Mouse (Mus musculus) stomach, embryonic 16.5 days (tissue): Measurements from ENCODE around the gene Grip1. TPM values are rescaled to one million over a fixed set of nuclear protein-coding genes. Genes with fewer than 3 reads are reported as not detected.

ENCODE experiments used
- ATAC-seq: fragments of 200-750 bp; cut with Nextera tagmentation; 2 replicates; pipeline ENCODE4 v1.8.0; 2017; ENCODE audit warnings: moderate number of reproducible peaks, moderate TSS enrichment; ENCODE audit not compliant: insufficient read depth, low FRiP score
- H3K27ac ChIP-seq: fragments of 300-500 bp; sonication (generic); 2 replicates; pipeline ENCODE4 v1.5.1; 2014; ENCODE audit warnings: low read length
- H3K27me3 ChIP-seq: fragments of 300-500 bp; sonication (generic); 2 replicates; pipeline ENCODE4 v1.6.1; 2014; ENCODE audit warnings: low read length, control low read depth, mixed read lengths; ENCODE audit not compliant: control insufficient read depth, insufficient read depth
- H3K36me3 ChIP-seq: fragments of 300-500 bp; sonication (generic); 2 replicates; pipeline ENCODE4 v1.6.1; 2014; ENCODE audit warnings: low read length; ENCODE audit not compliant: control insufficient read depth, insufficient read depth
- H3K4me1 ChIP-seq: fragments of 300-500 bp; sonication (generic); 2 replicates; pipeline ENCODE4 v1.6.1; 2014; ENCODE audit warnings: low read length, control low read depth, mixed read lengths; ENCODE audit not compliant: control insufficient read depth, insufficient read depth
- H3K4me2 ChIP-seq: fragments of 300-500 bp; sonication (generic); 2 replicates; pipeline ENCODE4 v1.6.1; 2014; ENCODE audit warnings: low read depth, low read length, mixed read lengths
- H3K4me3 ChIP-seq: fragments of 300-500 bp; sonication (generic); replicated peaks from 2 replicates; pipeline ENCODE4 v1.5.1; 2014; ENCODE audit warnings: mild to moderate bottlenecking, low read length
- H3K9ac ChIP-seq: fragments of 300-500 bp; sonication (generic); 2 replicates; pipeline ENCODE4 v1.6.1; 2014; ENCODE audit warnings: low read length
- H3K9me3 ChIP-seq: fragments of 300-500 bp; sonication (generic); replicated peaks from 2 replicates; pipeline ENCODE4 v1.6.1; 2016; ENCODE audit warnings: low read length, control low read depth; ENCODE audit not compliant: control insufficient read depth
- WGBS: fragments of 180-500 bp; shearing (Covaris S2); extraction: QIAGEN DNeasy Blood & Tissue Kit; methylation state at CpG from one replicate; pipeline ENCODE4 v1.1.7; 2014; 5-methylcytosine and 5-hydroxymethylcytosine counted together
- polyA plus RNA-seq: library from polyadenylated mRNA; unstranded; fragments of >200 nt; fragmentation: Nextera tagmentation; extraction: Ambion mirVana; gene quantifications from 2 replicates; pipeline ENCODE4 v1.2.1, GENCODE M21; 2015

Gene Grip1
- polyA plus RNA-seq, 1 experiment from 2014 or later: 1.8 TPM

- no peak for ATAC-seq
- Histone ChIP-seq H3K4me3 (no peak overlapping the region), H3K4me2 (no peak overlapping the region), H3K27me3 (no peaks in the 10 kb centered on the region), H3K36me3 (no peaks in the 10 kb centered on the region), H3K4me1 (no peaks in the 10 kb centered on the region), H3K9me3 (no peaks in the 10 kb centered on the region), H3K9ac (no peak overlapping the region), H3K27ac (no peak overlapping the region)
- 66% methylated on average over 9 of the region's 9 CpGs for WGBS
Observed at GRCm38 (mm10) chr10:119475166-119475565, 21.5 kb downstream of the Grip1 start.

DNA sequence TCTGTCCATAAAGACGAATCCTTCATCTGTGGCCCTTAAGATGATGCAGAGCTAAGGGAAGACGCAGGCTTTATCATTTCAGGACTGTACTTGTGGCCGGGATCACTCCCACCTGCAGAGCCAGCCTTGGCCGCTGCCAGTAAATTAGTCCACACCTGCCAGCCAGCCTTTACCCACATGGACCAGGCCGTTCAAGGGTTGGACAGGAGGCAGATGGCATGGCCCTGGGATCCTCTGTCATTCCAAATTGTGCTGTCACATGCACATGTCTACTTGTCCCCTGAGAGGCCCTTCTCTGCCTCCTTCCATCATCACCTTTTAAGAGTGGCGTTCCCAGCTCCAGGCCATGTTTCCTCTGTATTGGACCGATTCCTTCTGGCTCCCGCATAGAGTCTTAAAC is 24.0 kb downstream of the Grip1 start:
- Histone ChIP-seq H3K4me3 (no peak overlapping the region), H3K4me1 (no peaks in the 10 kb centered on the region), H3K9ac (no peak overlapping the region), H3K36me3 (no peaks in the 10 kb centered on the region), H3K9me3 (no peaks in the 10 kb centered on the region), H3K27ac (no peak overlapping the region), H3K27me3 (no peaks in the 10 kb centered on the region), H3K4me2 (no peak overlapping the region)
- ATAC-seq: no peak
- WGBS: 93% methylated on average over 8 of the region's 8 CpGs

- no peak for ATAC-seq
- Histone ChIP-seq H3K4me3 (no peak overlapping the region), H3K4me2 (no peak overlapping the region), H3K27ac (no peak overlapping the region), H3K9me3 (no peaks in the 10 kb centered on the region), H3K9ac (no peak overlapping the region), H3K4me1 (no peaks in the 10 kb centered on the region), H3K27me3 (no peaks in the 10 kb centered on the region), H3K36me3 (no peaks in the 10 kb centered on the region)
- 74% methylated on average over 17 of the region's 17 CpGs for WGBS
Observed at GRCm38 (mm10) chr10:119483068-119483705, 29.6 kb downstream of the Grip1 start.

GRCm38 (mm10) chr10:119483766-119484165 is 30.1 kb downstream of the Grip1 start:
- no peak overlapping the region for H3K4me3 ChIP-seq
- H3K4me1 ChIP-seq: no peaks in the 10 kb centered on the region
- H3K27me3 ChIP-seq: no peaks in the 10 kb centered on the region
- 42% methylated on average over 6 of the region's 6 CpGs for WGBS
- no peaks in the 10 kb centered on the region for H3K9me3 ChIP-seq
- ATAC-seq: no peak
- H3K36me3 ChIP-seq: no peaks in the 10 kb centered on the region
- no peak overlapping the region for H3K4me2 ChIP-seq
- no peak overlapping the region for H3K9ac ChIP-seq
- H3K27ac ChIP-seq: no peak overlapping the region

- no peaks in the 10 kb centered on the region for H3K4me1 ChIP-seq
- no peak overlapping the region for H3K4me3 ChIP-seq
- WGBS: 62% methylated on average over 7 of the region's 7 CpGs
Observed at GRCm38 (mm10) chr10:119486936-119487335, 33.3 kb downstream of the Grip1 start.

GRCm38 (mm10) chr10:119490831-119491230 is 37.2 kb downstream of the Grip1 start:
- WGBS: 95% methylated on average over 18 of the region's 18 CpGs
- H3K9ac ChIP-seq: no peak overlapping the region
- no peak for ATAC-seq
- no peak overlapping the region for H3K4me3 ChIP-seq
- no peaks in the 10 kb centered on the region for H3K9me3 ChIP-seq
- H3K36me3 ChIP-seq: no peaks in the 10 kb centered on the region
- H3K27me3 ChIP-seq: no peaks in the 10 kb centered on the region
- no peak overlapping the region for H3K4me2 ChIP-seq
- H3K27ac ChIP-seq: no peak overlapping the region
- H3K4me1 ChIP-seq: no peaks in the 10 kb centered on the region

More at GRCm38 (mm10) chr10:119486936-119487335, 33.3 kb downstream of the Grip1 start:
- no peak for ATAC-seq
- no peaks in the 10 kb centered on the region for H3K27me3 ChIP-seq
- no peak overlapping the region for H3K9ac ChIP-seq
- no peak overlapping the region for H3K4me2 ChIP-seq
- no peaks in the 10 kb centered on the region for H3K36me3 ChIP-seq
- no peaks in the 10 kb centered on the region for H3K9me3 ChIP-seq
- H3K27ac ChIP-seq: no peak overlapping the region

DNA sequence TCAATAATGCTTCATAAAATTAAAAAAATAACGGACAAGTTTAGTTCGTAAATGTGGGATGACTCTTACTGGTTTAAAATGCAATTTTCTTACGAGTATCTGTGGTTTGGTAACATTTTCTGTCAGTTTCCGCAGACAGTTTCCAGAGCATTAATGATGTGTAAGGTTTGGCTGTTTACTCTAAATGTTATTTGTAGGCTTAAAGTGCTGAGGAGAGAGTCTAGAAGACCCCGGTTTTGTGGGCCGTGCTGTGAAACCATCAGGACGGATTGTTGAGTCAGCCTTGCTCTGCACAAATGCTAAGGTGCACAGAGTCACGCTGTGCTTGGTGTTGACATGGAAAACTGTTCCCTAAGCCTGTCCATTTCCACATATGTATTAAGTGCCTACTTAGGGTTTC is 41.7 kb downstream of the Grip1 start:
- 72% methylated on average over 8 of the region's 8 CpGs for WGBS
- Histone ChIP-seq H3K4me2 (no peak overlapping the region), H3K4me1 (no peaks in the 10 kb centered on the region), H3K9me3 (no peaks in the 10 kb centered on the region), H3K9ac (no peak overlapping the region), H3K36me3 (no peaks in the 10 kb centered on the region), H3K4me3 (no peak overlapping the region), H3K27ac (no peak overlapping the region), H3K27me3 (no peaks in the 10 kb centered on the region)
- ATAC-seq: no peak

- Histone ChIP-seq H3K27me3 (no peaks in the 10 kb centered on the region), H3K4me2 (no peak overlapping the region), H3K36me3 (no peaks in the 10 kb centered on the region), H3K9ac (no peak overlapping the region), H3K4me3 (no peak overlapping the region), H3K9me3 (no peaks in the 10 kb centered on the region), H3K4me1 (no peaks in the 10 kb centered on the region), H3K27ac (no peak overlapping the region)
- 45% methylated on average over 5 of the region's 5 CpGs for WGBS
- no peak for ATAC-seq
Observed at GRCm38 (mm10) chr10:119496221-119496620, 42.6 kb downstream of the Grip1 start.

DNA sequence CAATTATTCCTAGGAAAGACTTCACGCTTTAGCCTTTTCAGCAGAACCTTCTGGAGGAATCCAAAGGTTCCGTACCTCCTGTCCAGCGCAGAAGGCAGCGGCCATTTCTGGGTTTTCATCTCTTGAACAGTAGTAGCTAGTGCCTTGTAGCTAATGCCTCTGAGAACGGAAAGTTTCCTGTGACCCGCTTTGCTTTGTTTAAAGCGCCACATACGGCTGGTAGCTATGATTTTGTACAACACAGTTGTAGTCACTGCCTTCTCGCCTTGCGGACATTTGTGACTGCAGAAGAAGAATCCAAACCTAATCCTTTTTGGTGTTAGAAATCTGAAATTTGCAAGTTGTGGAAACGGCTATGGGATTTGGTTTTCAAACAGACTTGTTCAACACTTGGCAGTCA is 68.1 kb downstream of the Grip1 start:
- H3K4me3 ChIP-seq: no peak overlapping the region
- no peak for ATAC-seq
- no peaks in the 10 kb centered on the region for H3K4me1 ChIP-seq
- H3K4me2 ChIP-seq: no peak overlapping the region
- H3K27me3 ChIP-seq: no peaks in the 10 kb centered on the region
- H3K36me3 ChIP-seq: no peaks in the 10 kb centered on the region
- WGBS: 91% methylated on average over 11 of the region's 11 CpGs
- H3K9me3 ChIP-seq: no peaks in the 10 kb centered on the region
- no peak overlapping the region for H3K27ac ChIP-seq
- H3K9ac ChIP-seq: no peak overlapping the region
